Mouse (Mus musculus) lung, embryonic 16.5 days (tissue): ENCODE data around the gene Plrg1. TPM values are rescaled to one million over a fixed set of nuclear protein-coding genes. Genes with fewer than 3 reads are reported as not detected.

Experiments
- ATAC-seq: fragments of 200-750 bp; cut with Nextera tagmentation; 2 replicates; pipeline ENCODE4 v1.8.0; 2017; ENCODE audit warnings: low read depth, mild to moderate bottlenecking, moderate library complexity
- H3K27ac ChIP-seq: fragments of 300-500 bp; sonication (generic); 2 replicates; pipeline ENCODE4 v1.5.1; 2014; ENCODE audit warnings: mild to moderate bottlenecking, control low read depth, low read length
- H3K27me3 ChIP-seq: fragments of 300-500 bp; sonication (generic); 2 replicates; pipeline ENCODE4 v1.6.1; 2014; ENCODE audit warnings: low read depth, low read length, mixed read lengths; ENCODE audit not compliant: control insufficient read depth, insufficient read depth
- H3K36me3 ChIP-seq: fragments of 300-500 bp; sonication (generic); 2 replicates; pipeline ENCODE4 v1.6.1; 2014; ENCODE audit warnings: low read length; ENCODE audit not compliant: control insufficient read depth, insufficient read depth
- H3K4me1 ChIP-seq: fragments of 300-500 bp; sonication (generic); replicated peaks from 2 replicates; pipeline ENCODE4 v1.6.1; 2014; ENCODE audit warnings: low read length, mixed read lengths; ENCODE audit not compliant: control insufficient read depth, insufficient read depth
- H3K4me2 ChIP-seq: fragments of 300-500 bp; sonication (generic); 2 replicates; pipeline ENCODE4 v1.6.1; 2014; ENCODE audit warnings: low read depth, low read length, control low read depth
- H3K4me3 ChIP-seq: fragments of 300-500 bp; sonication (generic); 2 replicates; pipeline ENCODE4 v1.5.1; 2014; ENCODE audit warnings: mild to moderate bottlenecking, low read length, control low read depth
- H3K9ac ChIP-seq: fragments of 300-500 bp; sonication (generic); 2 replicates; pipeline ENCODE4 v1.6.1; 2014; ENCODE audit warnings: low read length, control low read depth
- H3K9me3 ChIP-seq: fragments of 300-500 bp; sonication (generic); 2 replicates; pipeline ENCODE4 v1.6.1; 2016; ENCODE audit warnings: low read length; ENCODE audit not compliant: control insufficient read depth
- WGBS: fragments of 180-500 bp; shearing (Covaris S2); extraction: QIAGEN DNeasy Blood & Tissue Kit; methylation state at CpG from one replicate; pipeline ENCODE4 v1.1.7; 2014; 5-methylcytosine and 5-hydroxymethylcytosine counted together
- polyA plus RNA-seq: library from polyadenylated mRNA; unstranded; fragments of >200 nt; fragmentation: Nextera tagmentation; extraction: Ambion mirVana; gene quantifications from 2 replicates; pipeline ENCODE4 v1.2.1, GENCODE M21; 2015

Plrg1 gene
- polyA plus RNA-seq, 1 experiment from 2014 or later: 99.0 TPM

GRCm38 (mm10) chr3:83042451-83042850 is 12.9 kb upstream of the Plrg1 start:
- Histone ChIP-seq H3K4me3 (no peak overlapping the region), H3K9me3 (no peaks in the 10 kb centered on the region), H3K4me2 (no peak overlapping the region), H3K27ac (no peak overlapping the region), H3K9ac (no peak overlapping the region), H3K36me3 (no peaks in the 10 kb centered on the region), H3K27me3 (no peaks in the 10 kb centered on the region), H3K4me1 (no peaks in the 10 kb centered on the region)
- ATAC-seq: no peak
- WGBS: 80% methylated on average over 5 of the region's 5 CpGs

GRCm38 (mm10) chr3:83046649-83047048 is 8.7 kb upstream of the Plrg1 start:
- H3K4me1 ChIP-seq: no peaks in the 10 kb centered on the region
- no peaks in the 10 kb centered on the region for H3K36me3 ChIP-seq
- no peak overlapping the region for H3K9ac ChIP-seq
- H3K4me3 ChIP-seq: no peak overlapping the region
- 82% methylated on average over 11 of the region's 11 CpGs for WGBS
- no peak overlapping the region for H3K4me2 ChIP-seq
- H3K27ac ChIP-seq: no peak overlapping the region
- H3K27me3 ChIP-seq: no peaks in the 10 kb centered on the region
- no peaks in the 10 kb centered on the region for H3K9me3 ChIP-seq
- ATAC-seq: no peak

- no peaks in the 10 kb centered on the region for H3K27me3 ChIP-seq
- no peaks in the 10 kb centered on the region for H3K9me3 ChIP-seq
- no peak within 1 kb of the TSS for H3K9ac ChIP-seq
- H3K4me3 ChIP-seq: no peak within 1 kb of the TSS
- H3K4me2 ChIP-seq: no peak within 1 kb of the TSS
- H3K27ac ChIP-seq: no peak within 1 kb of the TSS
- H3K36me3 ChIP-seq: no peaks in the 10 kb centered on the region
- WGBS: 78% methylated on average over 8 of the region's 8 CpGs
- ATAC-seq: no peak
- H3K4me1 ChIP-seq: no peaks in the 10 kb centered on the region
Measured at GRCm38 (mm10) chr3:83049680-83050079, 5.6 kb upstream of the Plrg1 start, which contains the start of gene Fgb. Fgb (minus strand) TSS chr3:83049863.

GRCm38 (mm10) chr3:83050661-83051060 is 4.7 kb upstream of the Plrg1 start:
- WGBS: 60% methylated on average over 5 of the region's 5 CpGs
- H3K36me3 ChIP-seq: no peaks in the 10 kb centered on the region
- H3K9ac ChIP-seq: no peak overlapping the region
- ATAC-seq: no peak
- H3K4me1 ChIP-seq: no peaks in the 10 kb centered on the region
- H3K4me2 ChIP-seq: no peak overlapping the region
- no peaks in the 10 kb centered on the region for H3K27me3 ChIP-seq
- H3K27ac ChIP-seq: no peak overlapping the region
- no peak overlapping the region for H3K4me3 ChIP-seq
- no peaks in the 10 kb centered on the region for H3K9me3 ChIP-seq

- no peak for ATAC-seq
- Histone ChIP-seq H3K4me2 (no peak overlapping the region), H3K27me3 (no peaks in the 10 kb centered on the region), H3K4me1 (peaks cover 7% of the 10 kb centered on the region), H3K9ac (no peak overlapping the region), H3K27ac (no peak overlapping the region), H3K9me3 (no peaks in the 10 kb centered on the region), H3K4me3 (no peak overlapping the region), H3K36me3 (no peaks in the 10 kb centered on the region)
- WGBS: 73% methylated on average over 5 of the region's 5 CpGs
Measured at GRCm38 (mm10) chr3:83052102-83052501, 3.2 kb upstream of the Plrg1 start.

- H3K27me3 ChIP-seq: no peaks in the 10 kb centered on the region
- no peaks in the 10 kb centered on the region; the same call in 1 of the 2 replicates for H3K36me3 ChIP-seq
- H3K9me3 ChIP-seq: no peaks in the 10 kb centered on the region
- H3K4me3 ChIP-seq: no peak overlapping the region
- 82% methylated on average over 7 of the region's 7 CpGs for WGBS
- H3K9ac ChIP-seq: no peak overlapping the region
- no peak overlapping the region for H3K27ac ChIP-seq
- no peak for ATAC-seq
- peaks cover 7% of the 10 kb centered on the region for H3K4me1 ChIP-seq
- no peak overlapping the region for H3K4me2 ChIP-seq
Measured at GRCm38 (mm10) chr3:83053126-83053525, 2.2 kb upstream of the Plrg1 start.

GRCm38 (mm10) chr3:83053758-83054157 is 1.6 kb upstream of the Plrg1 start:
- Histone ChIP-seq H3K4me1 (peaks cover 7% of the 10 kb centered on the region), H3K9me3 (no peaks in the 10 kb centered on the region), H3K27ac (no peak overlapping the region), H3K4me2 (no peak overlapping the region), H3K9ac (0 out of 2 replicates have a peak overlapping the region, but pooled peaks have one; percentile 26), H3K4me3 (no peak overlapping the region), H3K27me3 (no peaks in the 10 kb centered on the region), H3K36me3 (peaks cover 2% of the 10 kb centered on the region)
- 25% methylated on average over 10 of the region's 10 CpGs for WGBS
- ATAC-seq: no peak

GRCm38 (mm10) chr3:83054759-83055158 is 563 bp upstream of the Plrg1 start:
- H3K27ac ChIP-seq: no peak overlapping the region
- no peaks in the 10 kb centered on the region for H3K27me3 ChIP-seq
- H3K4me3 ChIP-seq: peak overlapping the region; percentile 88
- H3K4me2 ChIP-seq: peak overlapping the region; percentile 49
- H3K36me3 ChIP-seq: peaks cover 11% of the 10 kb centered on the region
- H3K9ac ChIP-seq: peak overlapping the region; percentile 57
- ATAC-seq: no peak
- H3K4me1 ChIP-seq: peaks cover 7% of the 10 kb centered on the region
- WGBS: 28% methylated on average over 13 of the region's 13 CpGs
- H3K9me3 ChIP-seq: no peaks in the 10 kb centered on the region

- Histone ChIP-seq H3K27ac (no peak overlapping the region), H3K4me3 (no peak overlapping the region), H3K9me3 (no peaks in the 10 kb centered on the region), H3K4me1 (peaks cover 7% of the 10 kb centered on the region), H3K9ac (no peak overlapping the region), H3K27me3 (no peaks in the 10 kb centered on the region), H3K36me3 (peaks cover 30% of the 10 kb centered on the region), H3K4me2 (no peak overlapping the region)
- WGBS: 92% methylated on average over 2 of the region's 2 CpGs
- no peak for ATAC-seq
Measured at GRCm38 (mm10) chr3:83057046-83057445, 1.7 kb downstream of the Plrg1 start.

GRCm38 (mm10) chr3:83067920-83068319 is 12.6 kb downstream of the Plrg1 start:
- Histone ChIP-seq H3K9ac (no peak overlapping the region), H3K9me3 (no peaks in the 10 kb centered on the region), H3K4me3 (no peak overlapping the region), H3K4me1 (no peaks in the 10 kb centered on the region), H3K4me2 (no peak overlapping the region), H3K27ac (no peak overlapping the region), H3K36me3 (peaks cover 50% of the 10 kb centered on the region), H3K27me3 (no peaks in the 10 kb centered on the region)
- WGBS: 69% methylated on average over 9 of the region's 9 CpGs
- peak; percentile 31; the same call in 1 of the 2 replicates for ATAC-seq
